Mouse (Mus musculus) fat pad, adult 2 months (tissue): Measurements from ENCODE around the gene Pabpn1l.
"Not testable (repeated sequence)": the region's sequence is repeated elsewhere in the genome, so short reads cannot be mapped to it uniquely, and the experiment has no call there.

ENCODE experiments used
- DNase-seq: peaks from one replicate; pipeline ENCODE4 v3.0.0-alpha.2; 2011; ENCODE audit warnings: low read depth, low spot score; ENCODE audit errors: extremely low read depth

Gene Pabpn1l

DNA sequence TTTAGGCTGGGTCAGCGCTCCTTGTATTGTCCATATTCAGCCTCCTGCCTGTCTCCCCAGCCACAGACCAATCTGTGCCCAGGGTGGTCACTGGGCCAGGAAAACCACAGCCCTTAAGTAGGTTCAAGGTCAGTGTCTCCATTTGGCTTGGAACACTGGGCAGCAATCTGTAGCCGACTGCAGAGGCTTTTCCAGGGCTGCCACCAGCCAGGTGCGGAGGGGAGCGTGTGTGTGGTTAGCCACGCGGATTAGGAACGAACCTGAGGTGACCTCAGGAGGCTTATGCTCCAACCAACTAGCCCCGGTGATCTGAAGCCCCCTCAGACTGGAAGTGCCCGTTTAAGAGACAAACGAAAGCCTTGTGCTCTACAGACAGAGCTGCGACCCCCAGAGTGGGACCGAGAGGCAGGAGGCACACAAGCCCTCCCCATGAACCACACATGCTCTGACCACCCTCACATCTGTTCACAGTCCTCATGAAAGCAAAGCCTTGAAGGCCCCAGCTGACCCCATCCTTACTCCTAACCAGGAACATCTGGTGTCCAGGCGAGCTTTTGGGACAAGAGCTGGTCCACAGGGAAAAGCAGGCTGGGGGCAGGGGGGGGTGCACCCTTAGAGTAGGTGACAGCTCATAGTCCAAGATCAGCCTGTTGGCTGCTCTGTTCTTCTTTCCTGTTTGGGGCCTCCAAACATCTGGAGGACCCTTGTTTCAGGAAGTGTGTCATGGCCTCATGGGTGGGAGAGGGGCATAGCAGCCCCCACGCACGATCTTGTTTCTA lies 25.8 kb upstream of the Pabpn1l start:
- DNase-seq, result no peak

DNA sequence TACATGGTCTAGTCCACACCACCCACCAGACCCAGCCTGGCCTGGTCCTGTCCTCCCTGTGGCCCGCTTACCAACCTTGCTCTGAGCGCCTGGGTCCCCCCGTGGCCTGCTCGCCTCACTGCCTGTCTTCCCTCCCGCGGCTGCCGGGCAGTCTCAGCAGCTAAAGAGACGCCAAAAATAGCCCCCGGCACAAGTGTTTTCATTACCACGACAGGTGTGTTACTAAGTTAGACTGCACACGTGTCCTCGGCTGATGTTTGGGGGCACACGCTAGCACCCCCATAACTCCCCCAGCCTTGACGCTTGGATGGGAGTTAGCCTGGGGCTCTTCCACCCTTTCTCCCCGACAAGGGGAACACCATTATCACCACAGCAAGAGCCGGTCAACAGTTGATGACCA lies 23.8 kb upstream of the Pabpn1l start:
- no peak for DNase-seq

DNA sequence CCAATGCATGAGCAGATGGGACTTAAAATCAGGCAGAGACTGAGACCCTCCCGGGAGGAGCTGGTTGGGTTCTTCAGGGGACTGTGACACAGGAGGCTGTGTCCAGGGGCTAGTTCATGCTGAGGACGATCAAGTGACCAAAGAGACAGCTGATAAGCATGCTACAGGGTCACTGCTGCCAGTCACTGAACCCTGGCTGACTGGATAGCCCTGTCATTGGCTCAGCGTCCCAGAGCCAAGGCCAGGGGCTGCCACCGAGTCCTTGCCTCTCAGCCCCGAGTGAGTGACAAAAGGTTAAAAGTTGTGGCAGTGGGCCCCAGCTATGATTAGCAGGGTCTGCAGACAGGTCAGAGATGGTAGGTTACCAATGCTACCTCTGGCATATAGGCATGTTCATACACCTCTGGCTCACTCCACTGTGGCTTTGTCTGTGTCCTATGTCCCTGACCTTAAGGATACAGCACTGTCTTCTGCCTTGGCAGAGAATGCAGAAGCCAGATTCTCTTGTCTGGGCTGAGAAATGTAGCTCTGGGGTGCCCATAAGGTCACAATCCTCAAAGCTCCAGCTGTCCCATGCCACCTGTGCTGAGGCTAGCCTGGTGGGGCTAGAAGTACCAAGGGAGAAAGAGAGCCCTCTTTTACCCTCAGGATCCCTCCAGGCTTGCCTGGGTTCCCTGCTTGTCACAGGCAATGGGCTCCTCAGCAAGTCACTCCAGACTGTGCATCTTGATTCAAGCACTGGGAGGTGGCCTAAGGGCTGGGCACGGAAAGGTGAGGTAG lies 21.8 kb upstream of the Pabpn1l start:
- DNase-seq, result no peak

DNA sequence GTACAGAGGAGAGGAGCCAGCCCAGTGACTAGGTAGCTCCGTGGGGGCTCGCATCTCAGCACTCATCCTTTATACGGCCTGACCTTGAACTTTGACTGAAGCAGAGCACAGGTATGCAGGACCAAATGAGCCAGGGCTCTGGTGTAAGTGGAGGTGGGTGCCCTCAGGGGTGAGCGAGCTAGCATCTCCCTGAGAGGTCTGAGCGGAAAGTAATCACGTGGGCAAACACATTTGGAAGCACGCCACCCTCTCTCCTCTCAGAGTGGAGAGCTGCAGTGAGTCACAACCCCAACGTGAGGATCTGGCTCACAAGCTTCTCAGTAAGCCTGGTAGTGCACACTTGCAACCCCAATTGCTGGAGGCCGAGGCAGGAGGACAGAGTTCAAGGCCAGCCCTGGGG lies 19.5 kb upstream of the Pabpn1l start:
- DNase-seq, result no peak

DNA sequence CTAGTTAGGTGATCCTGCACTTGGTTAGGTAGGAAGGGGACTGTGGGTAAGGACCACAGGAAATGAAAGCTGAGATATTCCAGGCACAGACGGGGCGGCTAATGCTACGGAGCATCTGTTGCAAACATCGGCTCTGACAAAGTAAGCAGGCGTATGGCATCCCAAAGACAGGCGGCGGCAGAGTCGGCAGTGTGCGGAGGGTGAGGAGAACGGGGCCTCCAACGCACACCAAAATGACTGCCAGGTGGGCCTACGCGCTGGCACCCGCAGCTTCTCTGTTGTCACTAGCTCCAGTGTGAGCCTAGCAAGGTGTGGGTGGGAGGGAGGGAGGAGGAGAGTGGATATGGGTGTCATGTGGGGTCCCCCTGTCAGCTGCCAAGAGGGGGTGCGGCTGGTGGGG lies 18.9 kb upstream of the Pabpn1l start:
- DNase-seq, result no peak

DNA sequence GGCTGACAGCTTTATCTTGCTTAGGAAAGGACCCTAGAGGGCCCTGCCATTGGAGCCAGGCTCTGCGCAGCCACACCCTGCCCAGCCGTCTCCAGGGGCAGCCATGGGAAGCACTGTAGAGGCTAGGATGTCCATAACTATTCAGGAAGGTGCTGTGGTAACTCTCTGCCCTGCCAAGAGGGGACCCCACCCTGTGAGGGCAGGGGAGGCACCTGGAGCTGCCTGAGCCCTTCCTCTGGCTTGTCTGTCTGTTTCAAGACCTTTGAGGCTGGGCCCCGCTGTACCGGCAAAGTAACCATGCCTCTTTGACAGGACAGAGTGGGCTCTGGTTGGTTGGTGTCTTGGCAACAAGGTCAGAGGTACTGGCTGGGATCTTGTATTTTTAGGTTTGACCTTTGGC lies 18.3 kb upstream of the Pabpn1l start:
- no peak for DNase-seq

DNA sequence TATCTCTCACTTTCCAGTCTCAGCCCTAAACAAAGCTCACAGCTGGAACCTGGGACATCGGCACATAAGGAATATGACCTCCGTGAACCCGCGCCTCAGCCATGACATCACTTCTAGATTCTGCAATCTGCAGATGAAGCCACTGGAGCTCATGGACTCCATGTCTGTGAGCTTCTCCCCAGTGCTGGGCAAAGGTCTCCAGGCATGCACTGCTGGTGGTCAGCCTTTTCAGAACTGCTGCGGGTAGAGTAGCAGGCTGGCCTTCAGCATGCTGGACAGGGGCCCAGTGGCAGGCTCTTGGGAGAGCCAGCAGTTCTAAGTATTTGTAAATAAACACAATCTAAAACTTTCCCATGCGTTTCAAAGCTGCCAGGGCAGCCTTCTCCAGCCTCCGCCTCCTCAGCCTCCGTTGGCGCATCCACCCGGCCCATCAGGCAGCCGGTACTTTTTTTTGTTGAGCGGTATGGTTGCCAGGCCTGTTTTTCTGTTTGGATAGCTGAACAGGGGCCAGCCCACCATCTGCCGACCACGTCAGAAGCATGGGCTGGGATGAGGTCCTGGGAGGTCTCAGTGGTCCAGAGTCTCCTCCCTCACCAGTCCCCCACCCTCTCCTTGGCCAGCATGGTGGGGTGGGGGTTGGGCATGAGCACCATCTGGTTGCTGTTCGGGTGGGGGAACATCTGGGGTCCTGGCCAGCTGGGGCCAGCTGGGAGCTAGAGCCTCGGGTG lies 17.1 kb upstream of the Pabpn1l start:
- DNase-seq, result no peak

DNA sequence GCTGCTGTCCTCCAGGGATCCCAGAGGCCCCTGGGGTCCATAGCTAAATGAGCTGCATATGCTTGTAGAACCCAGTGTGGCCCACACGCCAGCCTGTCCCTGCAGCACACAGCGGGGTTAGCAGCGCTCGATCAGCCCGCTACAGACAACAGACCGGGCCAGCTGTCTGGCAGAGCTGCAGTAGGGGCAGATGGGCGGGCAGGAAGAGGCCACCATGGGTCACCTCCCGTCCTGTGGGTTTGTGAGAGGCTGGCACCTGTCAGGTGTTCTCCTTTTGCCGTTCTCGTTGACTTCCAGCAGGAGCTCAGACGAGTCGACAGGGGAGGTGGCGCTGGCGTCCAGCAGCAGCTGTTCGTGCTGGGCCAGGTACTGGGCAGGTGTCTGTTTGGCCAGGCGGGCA lies 16.1 kb upstream of the Pabpn1l start:
- no peak for DNase-seq

DNA sequence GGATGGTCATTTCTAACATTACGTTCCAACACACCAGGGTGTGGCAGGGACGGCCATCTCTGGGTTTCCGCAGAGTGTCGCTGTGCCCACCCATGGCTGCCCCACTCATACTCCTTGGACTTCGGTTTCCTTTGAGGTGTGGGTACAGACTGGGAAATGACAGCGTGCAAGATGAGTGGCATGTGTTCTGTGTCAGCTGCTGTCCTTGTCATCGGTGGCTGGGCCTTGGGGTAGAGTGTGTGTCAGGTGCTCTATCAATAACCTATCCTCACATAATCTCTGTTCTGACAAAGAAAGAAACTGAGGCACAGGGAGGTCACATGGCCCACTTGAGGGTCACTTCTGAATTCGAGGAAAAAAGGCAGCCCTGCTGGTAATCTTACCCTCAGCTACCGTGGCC lies 14.7 kb upstream of the Pabpn1l start:
- DNase-seq, result no peak

DNA sequence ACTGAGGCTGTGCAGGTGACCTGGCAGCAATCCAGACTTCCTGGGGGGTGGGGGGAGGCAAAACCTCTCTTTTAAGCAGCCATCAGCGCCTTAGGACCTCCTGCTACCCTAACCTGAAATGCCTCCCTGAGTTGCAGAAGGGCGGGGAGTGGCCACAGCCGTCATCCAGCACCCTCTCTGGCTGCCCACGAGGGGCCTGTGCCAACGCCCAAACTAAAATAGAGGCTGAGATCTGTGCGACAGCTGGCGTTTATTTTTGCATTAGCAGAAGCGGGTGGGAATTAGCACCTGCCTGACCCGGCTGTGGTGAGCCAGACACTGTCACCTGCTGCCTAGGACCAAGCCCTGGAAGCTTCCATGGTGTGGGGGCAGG lies 14.2 kb upstream of the Pabpn1l start:
- no peak for DNase-seq

DNA sequence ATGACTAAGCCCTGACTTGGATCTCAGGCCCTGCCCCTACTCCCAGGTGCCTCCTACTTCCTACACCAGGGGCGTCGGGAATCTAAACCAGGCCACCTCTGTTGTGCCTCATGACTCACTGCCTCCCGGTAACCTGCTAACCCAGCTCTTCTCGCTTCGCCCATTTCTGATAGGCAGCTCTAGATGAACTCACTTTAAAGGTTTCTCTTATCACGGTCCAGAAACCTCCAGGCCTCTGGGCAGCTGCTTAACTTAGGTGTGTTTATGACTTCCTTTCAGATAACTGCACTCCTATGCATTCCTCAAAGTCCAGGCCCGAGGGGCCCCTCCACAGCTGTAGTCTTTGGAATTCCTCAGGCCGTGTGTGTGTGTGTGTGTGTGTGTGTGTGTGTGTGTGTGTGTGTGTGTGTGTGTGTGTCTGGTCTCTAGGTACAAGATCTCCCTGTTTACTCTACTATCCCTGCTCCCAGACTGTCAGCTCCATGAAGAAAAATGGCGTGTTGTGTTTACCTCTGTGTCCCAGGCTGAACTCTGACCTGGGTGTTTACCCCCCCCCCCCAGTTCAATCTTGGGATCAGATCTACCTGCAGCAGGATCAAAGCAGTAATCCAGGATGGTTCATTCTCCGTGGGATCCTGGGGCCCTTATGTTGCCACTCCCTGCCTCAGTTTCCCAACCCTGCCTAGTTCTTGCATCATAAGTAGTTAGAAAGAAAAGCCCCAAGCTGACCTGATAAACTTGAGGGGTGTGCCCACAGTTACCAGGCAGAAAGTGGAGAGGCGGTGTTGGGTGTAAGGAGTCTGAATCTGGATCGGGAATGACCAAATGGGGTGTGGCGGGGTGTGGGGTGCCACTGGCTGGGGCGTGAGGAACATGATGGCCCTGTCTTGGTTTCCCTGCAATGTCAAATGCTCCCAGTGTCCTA lies 13.6 kb upstream of the Pabpn1l start:
- no peak for DNase-seq

DNA sequence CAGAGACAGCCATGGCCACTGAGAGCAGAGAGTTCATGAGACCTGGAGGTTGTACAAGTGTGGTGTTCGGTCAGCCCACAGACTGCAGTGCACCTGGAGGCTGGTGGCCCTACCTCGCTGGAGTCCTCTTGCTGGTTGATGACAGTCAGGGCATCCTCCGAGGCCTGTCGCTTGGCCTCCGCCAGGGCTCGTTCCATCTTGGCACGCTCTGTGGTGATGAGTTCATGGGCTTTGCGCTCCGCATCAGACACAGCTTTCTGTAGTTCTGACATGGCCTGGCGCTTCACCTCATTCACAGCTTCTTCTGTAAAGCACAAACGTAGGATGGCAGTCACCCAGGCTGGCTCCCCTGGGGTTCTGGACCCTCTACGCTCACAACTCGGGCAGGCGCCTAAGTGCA lies 10.7 kb upstream of the Pabpn1l start:
- DNase-seq, result no peak

DNA sequence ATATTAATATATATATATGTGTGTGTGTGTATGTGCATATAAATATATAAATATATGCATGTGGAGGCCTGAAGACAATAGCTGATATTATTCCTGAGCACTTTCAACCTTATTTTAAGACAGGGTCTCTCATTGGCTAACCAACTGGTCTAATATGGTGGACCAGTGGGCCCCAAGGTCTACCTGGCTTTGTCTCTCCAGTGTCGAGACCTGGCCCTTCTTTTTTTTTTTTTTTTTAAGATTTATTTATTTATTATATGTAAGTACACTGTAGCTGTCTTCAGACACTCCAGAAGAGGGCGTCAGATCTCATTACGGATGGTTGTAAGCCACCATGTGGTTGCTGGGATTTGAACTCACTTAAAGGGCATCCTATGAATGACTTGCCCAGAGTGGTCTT lies 9.6 kb upstream of the Pabpn1l start:
- not testable (repeated sequence) for DNase-seq

DNA sequence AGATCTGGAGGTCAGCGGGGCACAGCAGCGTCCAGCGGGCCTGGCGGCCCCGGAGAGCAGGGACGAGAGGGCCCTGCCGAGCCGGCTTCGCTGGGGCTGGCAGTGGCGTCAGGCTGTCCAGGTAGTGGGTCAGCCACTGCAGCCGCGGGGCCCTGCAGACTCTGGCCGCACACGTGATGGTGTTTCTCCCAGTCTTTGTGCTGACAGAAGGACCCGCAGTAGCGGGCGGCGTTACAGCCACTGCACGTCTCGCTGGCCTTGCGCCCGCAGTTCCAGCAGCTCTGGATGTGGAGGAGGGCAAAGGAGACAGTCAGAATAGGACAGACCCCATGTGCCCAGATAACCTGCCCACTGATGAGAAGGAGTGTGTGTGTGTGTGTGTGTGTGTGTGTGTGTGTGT lies 8.2 kb upstream of the Pabpn1l start:
- DNase-seq, result no peak

DNA sequence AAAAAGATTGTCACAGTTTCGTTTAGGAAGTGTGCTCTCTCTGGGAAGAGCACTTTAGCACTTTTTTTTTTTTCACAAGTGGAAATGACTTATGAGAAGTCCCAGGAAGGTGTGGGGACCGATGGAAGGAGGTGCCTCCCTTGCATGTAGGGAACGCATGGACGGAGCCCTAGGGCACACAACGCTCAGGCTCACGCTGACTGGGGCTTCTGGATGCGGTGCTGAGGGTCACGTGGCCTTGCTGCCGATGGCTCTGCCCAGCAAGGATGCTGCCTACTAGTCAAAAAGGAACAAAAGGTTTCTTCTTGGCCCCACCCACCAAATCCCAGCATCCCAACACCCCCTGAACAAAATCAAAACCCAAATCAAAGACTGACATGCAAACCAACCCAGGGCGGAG lies 6.8 kb upstream of the Pabpn1l start:
- DNase-seq, result no peak

DNA sequence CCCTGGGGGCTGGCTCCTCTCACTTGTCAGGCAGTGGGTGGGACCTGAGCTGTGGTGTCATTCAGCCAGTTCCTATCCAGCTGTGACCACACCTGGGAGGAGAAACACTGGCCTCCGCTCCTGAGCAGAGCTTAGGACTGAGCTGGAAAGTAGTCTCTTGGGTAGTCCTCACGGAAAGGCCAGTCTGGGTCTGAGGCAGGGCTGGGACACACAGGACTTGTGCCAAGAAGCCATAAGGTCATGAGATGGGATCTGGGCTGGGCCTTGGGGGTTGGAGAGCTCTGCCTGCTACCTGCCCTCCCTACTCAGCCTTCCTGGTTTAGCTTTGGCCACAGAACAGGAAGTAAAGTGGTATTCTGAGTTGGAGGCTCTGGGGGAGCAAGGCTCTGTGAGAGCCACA lies 4.4 kb upstream of the Pabpn1l start:
- no peak for DNase-seq

DNA sequence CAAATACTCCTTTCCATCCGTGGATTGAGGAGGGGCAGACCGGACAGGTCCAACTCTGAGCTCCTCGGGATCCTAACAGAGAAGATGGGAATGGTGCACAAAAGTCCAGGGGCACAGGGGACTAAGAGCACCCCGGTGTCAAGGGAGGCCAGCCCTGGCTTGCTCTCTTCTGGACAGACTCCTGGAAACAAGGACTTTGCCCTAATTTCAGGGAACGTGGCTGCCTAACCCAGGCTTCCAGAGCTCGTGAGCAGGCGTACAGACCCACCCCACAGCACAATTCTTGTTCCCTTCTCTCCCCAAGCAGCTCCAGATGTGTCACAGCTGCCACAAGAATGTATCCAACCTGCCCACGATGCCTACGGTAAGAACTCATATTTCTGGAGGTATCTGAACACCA lies 3.3 kb upstream of the Pabpn1l start:
- DNase-seq, result no peak

DNA sequence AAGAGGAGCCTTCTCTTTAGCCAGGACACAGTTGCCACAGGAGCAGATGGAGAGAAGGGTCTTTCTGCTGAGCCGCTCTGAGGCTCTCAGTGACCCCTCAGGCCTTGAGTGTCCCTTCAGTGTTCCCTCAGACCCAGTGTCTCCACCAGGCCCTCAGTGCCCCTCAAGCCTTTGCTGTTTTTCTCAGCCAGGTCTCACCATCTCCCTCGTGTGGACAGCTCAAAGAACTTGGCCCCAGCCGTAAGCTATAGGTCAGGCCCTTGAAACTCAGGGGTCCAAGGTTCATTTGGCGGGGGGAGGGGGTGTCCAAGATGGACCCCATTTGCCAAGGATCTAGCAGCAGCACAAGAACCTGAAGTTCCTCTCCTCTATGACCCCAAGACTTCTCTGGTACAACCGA lies 2.1 kb upstream of the Pabpn1l start:
- no peak for DNase-seq

DNA sequence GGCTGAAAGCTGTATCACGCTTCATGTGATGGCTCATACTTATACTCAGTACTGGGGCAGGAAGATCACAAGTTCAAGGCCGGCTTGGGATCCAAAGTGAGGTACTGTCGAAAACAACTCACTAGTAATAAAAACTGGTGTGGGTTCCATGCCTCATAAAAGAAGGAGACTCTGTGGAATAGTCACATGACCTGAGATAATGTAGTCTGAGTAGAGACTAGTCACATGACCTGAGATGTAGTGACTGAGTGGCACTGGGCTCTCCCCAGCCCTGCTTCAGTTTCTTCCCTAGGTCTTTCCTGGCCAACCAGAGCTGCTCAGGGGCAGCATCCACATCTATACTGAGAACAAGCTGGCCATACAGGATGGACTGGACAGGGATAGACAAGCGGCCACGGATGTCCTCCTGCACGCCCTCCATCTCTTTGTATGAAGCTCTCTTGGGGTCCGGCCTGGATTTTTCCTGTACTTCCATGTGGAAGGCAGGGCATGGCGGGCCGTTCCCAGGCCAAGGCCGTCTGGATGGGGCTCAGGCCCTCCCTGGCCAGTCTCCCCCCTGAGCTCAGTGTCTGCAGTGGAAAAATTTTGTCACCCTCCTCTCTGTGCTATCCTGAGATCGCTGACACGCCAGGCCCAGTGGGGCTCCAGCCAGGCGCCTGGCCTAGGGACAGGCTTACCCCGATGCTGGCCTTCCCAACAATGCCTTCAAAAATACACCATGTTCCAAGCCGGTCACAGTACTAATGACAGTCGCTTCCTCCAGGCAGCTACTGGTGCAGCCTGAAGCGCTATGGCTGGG lies 1.5 kb upstream of the Pabpn1l start:
- no peak for DNase-seq

DNA sequence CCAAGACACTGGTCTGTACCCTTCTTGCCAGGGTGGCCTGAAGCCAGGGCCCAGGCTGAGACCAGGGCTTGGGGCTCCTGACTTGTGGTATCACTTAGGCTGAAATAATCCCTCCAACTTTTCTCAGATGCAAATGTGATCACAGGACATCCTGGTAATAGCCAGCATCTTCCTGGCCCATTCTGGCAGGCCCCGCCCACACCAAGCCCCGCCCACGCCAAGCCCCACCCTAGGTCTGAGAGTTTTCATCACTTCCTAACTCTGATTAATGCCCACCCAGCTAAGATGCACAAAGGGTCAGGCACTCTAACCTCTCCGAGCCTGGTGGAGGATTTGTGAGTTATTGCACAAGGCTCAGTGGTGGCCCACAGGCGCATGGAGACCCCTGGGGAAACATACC lies 2.1 kb downstream of the Pabpn1l start:
- no peak for DNase-seq
